ENCODE assay signal across 11 mouse cellular contexts in the genomic region with DNA sequence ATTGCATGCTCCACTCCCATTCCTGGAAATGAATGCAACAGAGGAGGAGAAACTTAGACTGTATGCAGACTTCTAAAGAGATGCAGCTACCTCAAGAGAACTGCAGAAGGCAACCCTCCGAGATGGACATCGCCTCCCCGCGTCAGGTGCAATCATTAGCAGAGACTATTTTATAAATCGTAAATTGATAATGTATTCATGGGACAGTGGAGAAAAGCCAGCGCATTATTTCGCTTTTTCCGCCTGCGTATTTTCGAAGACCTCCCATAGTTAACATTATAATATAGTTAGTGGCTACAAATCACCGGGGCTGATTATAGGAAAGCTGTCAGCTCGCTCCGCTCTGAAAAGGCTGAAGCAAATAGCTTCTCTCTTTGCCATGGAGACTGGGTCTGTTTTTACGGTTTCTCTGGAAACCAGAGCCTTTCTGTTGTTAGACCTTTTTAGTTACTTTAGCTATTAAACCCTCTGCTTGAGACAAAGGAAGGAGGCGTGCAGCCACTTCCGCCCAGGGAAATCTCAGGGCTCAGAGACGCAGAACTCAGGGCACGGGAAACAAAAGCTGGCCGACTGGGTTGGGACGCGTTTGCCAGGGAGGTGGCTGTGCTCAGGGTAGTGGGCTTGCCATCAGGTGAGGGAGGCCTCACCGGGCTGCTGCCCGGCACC.
DNase-seq lines count a peak whose midpoint lies in the region; ATAC-seq lines count a peak whose summit lies in the region.
"Had no signal": no experiment of that assay in that cellular context is flagged by ENCODE, and none has a peak within 500 bp of the region (broad histone marks: within the 10 kb centered on the region; RNA-seq: fewer than 3 reads in every experiment).

No protein-coding gene starts in this region.

- H3K27ac ChIP-seq in hindbrain, embryonic 13.5 days, result peak overlapping the region; percentile 59
- peak overlapping the region; percentile 65 for H3K27ac ChIP-seq in midbrain, embryonic 13.5 days
- H3K27ac ChIP-seq: liver, embryonic 14.5 days had no signal

- 19% methylated on average over 23 of the region's 23 CpGs for WGBS in hindbrain, embryonic 13.5 days
- 6% methylated on average over 23 of the region's 23 CpGs for WGBS in midbrain, embryonic 13.5 days

- peak; percentile 16; the same call in 1 of the 2 replicates for ATAC-seq in hindbrain, embryonic 13.5 days (ENCODE audit: low FRiP score)
- ATAC-seq in midbrain, embryonic 13.5 days, result peak; percentile 52
- ATAC-seq: CD4-positive, CD25-positive, alpha-beta regulatory T cell, adult 4 months had no signal

- peak; percentile 49 for DNase-seq in R1 (ENCODE audit: low read depth, low spot score)
- DNase-seq in embryo, embryonic 9.5 days (ENCODE audit: extremely low spot score), result peak; percentile 48
- no peak for DNase-seq in cerebellum, postnatal 25 days
- no peak for DNase-seq in thymus, postnatal 14 days
- no peak for DNase-seq in ovary, adult 18-20 months (ENCODE audit: low spot score)
- no peak for DNase-seq in cerebellum, postnatal 4 days (ENCODE audit: low spot score in 2 of 2)
- DNase-seq: heart, adult 18-20 months had no signal

- H3K27me3 ChIP-seq in hindbrain, embryonic 13.5 days, result peaks cover 63% of the 10 kb centered on the region
- H3K27me3 ChIP-seq in midbrain, embryonic 13.5 days, result peaks cover 64% of the 10 kb centered on the region

- 0 out of 2 replicates have a peak overlapping the region, but pooled peaks have one; percentile 4 for H3K4me3 ChIP-seq in hindbrain, embryonic 13.5 days
- H3K4me3 ChIP-seq in midbrain, embryonic 13.5 days (replicated peaks), result peak overlapping the region; percentile 3

- peak overlapping the region; percentile 6; the same call in 1 of the 2 replicates for H3K9ac ChIP-seq in hindbrain, embryonic 13.5 days
- 0 out of 2 replicates have a peak overlapping the region, but pooled peaks have one; percentile 15 for H3K9ac ChIP-seq in midbrain, embryonic 13.5 days (replicated peaks)
- H3K9ac ChIP-seq: liver, embryonic 14.5 days had no signal

- no peaks in the 10 kb centered on the region for H3K36me3 ChIP-seq in hindbrain, embryonic 13.5 days
- no peaks in the 10 kb centered on the region for H3K36me3 ChIP-seq in midbrain, embryonic 13.5 days

- H3K4me1 ChIP-seq in hindbrain, embryonic 13.5 days (replicated peaks), result peaks cover 53% of the 10 kb centered on the region
- H3K4me1 ChIP-seq in midbrain, embryonic 13.5 days (replicated peaks), result peaks cover 46% of the 10 kb centered on the region

- no peaks in the 10 kb centered on the region for H3K9me3 ChIP-seq in hindbrain, embryonic 13.5 days
- H3K9me3 ChIP-seq in midbrain, embryonic 13.5 days, result no peaks in the 10 kb centered on the region

- peak overlapping the region; percentile 33 for H3K4me2 ChIP-seq in hindbrain, embryonic 13.5 days
- peak overlapping the region; percentile 43 for H3K4me2 ChIP-seq in midbrain, embryonic 13.5 days (replicated peaks)

Comparison
In these comparisons a context has a peak if more than half of its experiments do, and no peak if none do; other contexts are left out.
1. DNase-seq: peak in R1 (single experiment) and embryo, embryonic 9.5 days (single experiment); none in cerebellum, postnatal 25 days (0 of 2), thymus, postnatal 14 days (single experiment), ovary, adult 18-20 months (single experiment) and cerebellum, postnatal 4 days (0 of 2).